Mouse (Mus musculus): ENCODE data around the gene Acss1.

Gene Acss1

GRCm38 (mm10) chr2:150643166-150643565 is 25.1 kb downstream of the Acss1 start:
- no peak for DNase-seq (ENCODE audit: low read depth, low spot score)

- no peak for DNase-seq (ENCODE audit: low read depth, low spot score)
Observed at GRCm38 (mm10) chr2:150638370-150638733, 29.9 kb downstream of the Acss1 start.

- no peak for DNase-seq (ENCODE audit: low read depth, low spot score)
Observed at GRCm38 (mm10) chr2:150637702-150638369, 30.5 kb downstream of the Acss1 start.

- no peak for DNase-seq (ENCODE audit: low read depth, low spot score)
Observed at GRCm38 (mm10) chr2:150635877-150636446, 32.3 kb downstream of the Acss1 start.

- DNase-seq (ENCODE audit: low read depth, low spot score) = no peak
Observed at GRCm38 (mm10) chr2:150629255-150629654, 39.0 kb downstream of the Acss1 start.

GRCm38 (mm10) chr2:150627140-150627539 is 41.2 kb downstream of the Acss1 start:
- no peak for DNase-seq (ENCODE audit: low read depth, low spot score)

GRCm38 (mm10) chr2:150624926-150625325 is 43.4 kb downstream of the Acss1 start:
- no peak for DNase-seq (ENCODE audit: low read depth, low spot score)

GRCm38 (mm10) chr2:150623957-150624356 is 44.3 kb downstream of the Acss1 start:
- DNase-seq (ENCODE audit: low read depth, low spot score) = no peak

- DNase-seq (ENCODE audit: low read depth, low spot score) = no peak
Observed at GRCm38 (mm10) chr2:150621698-150622097, 46.6 kb downstream of the Acss1 start.

GRCm38 (mm10) chr2:150610097-150610496 is 58.2 kb downstream of the Acss1 start:
- no peak for DNase-seq (ENCODE audit: low read depth, low spot score)

- peak; percentile 72 for DNase-seq (ENCODE audit: low read depth, low spot score)
Observed at GRCm38 (mm10) chr2:150608872-150609560, 59.3 kb downstream of the Acss1 start.

- peak; percentile 93 for DNase-seq (ENCODE audit: low read depth, low spot score)
Observed at GRCm38 (mm10) chr2:150608087-150608799, 60.1 kb downstream of the Acss1 start, which contains the start of gene Apmap. Gene Apmap, minus strand, starts transcription at chr2:150608567.

- no peak for DNase-seq (ENCODE audit: low read depth, low spot score)
Observed at GRCm38 (mm10) chr2:150607086-150607485, 61.2 kb downstream of the Acss1 start.

- DNase-seq (ENCODE audit: low read depth, low spot score) = no peak
Observed at GRCm38 (mm10) chr2:150604802-150605201, 63.5 kb downstream of the Acss1 start.

GRCm38 (mm10) chr2:150602166-150602565 is 66.1 kb downstream of the Acss1 start:
- DNase-seq (ENCODE audit: low read depth, low spot score) = no peak

- no peak for DNase-seq (ENCODE audit: low read depth, low spot score)
Observed at GRCm38 (mm10) chr2:150600263-150600662, 68.0 kb downstream of the Acss1 start.

- no peak for DNase-seq (ENCODE audit: low read depth, low spot score)
Observed at GRCm38 (mm10) chr2:150595411-150596190, 72.7 kb downstream of the Acss1 start.

GRCm38 (mm10) chr2:150589076-150589475 is 79.2 kb downstream of the Acss1 start:
- DNase-seq (ENCODE audit: low read depth, low spot score) = no peak

- no peak for DNase-seq (ENCODE audit: low read depth, low spot score)
Observed at GRCm38 (mm10) chr2:150579628-150580027, 88.7 kb downstream of the Acss1 start.

GRCm38 (mm10) chr2:150578603-150579002 is 89.7 kb downstream of the Acss1 start:
- no peak for DNase-seq (ENCODE audit: low read depth, low spot score)

GRCm38 (mm10) chr2:150576256-150576655 is 92.0 kb downstream of the Acss1 start:
- DNase-seq (ENCODE audit: low read depth, low spot score) = no peak

Measured in embryo, embryonic 11.5 days (tissue).